Mouse (Mus musculus): Measurements from ENCODE around the gene H2afy2.

The H2afy2 gene

GRCm38 (mm10) chr10:61722215-61722614 lies 61.7 kb downstream of the H2afy2 start:
- DNase-seq (ENCODE audit: low read depth) = no peak

- no peak for DNase-seq (ENCODE audit: low read depth)
These were observed 63.6 kb downstream of the H2afy2 start for GRCm38 (mm10) chr10:61720331-61720730.

- DNase-seq (ENCODE audit: low read depth) = no peak
These were observed 66.3 kb downstream of the H2afy2 start for GRCm38 (mm10) chr10:61717406-61718296.

- DNase-seq (ENCODE audit: low read depth) = no peak
These were observed 67.7 kb downstream of the H2afy2 start for GRCm38 (mm10) chr10:61715996-61716864.

GRCm38 (mm10) chr10:61715462-61715837 lies 68.5 kb downstream of the H2afy2 start:
- DNase-seq (ENCODE audit: low read depth) = no peak

GRCm38 (mm10) chr10:61714771-61715461 lies 69.0 kb downstream of the H2afy2 start, which contains the start of gene Aifm2:
Aifm2 (plus strand) TSS chr10:61715263.
- no peak for DNase-seq (ENCODE audit: low read depth)

- no peak for DNase-seq (ENCODE audit: low read depth)
These were observed 69.8 kb downstream of the H2afy2 start for GRCm38 (mm10) chr10:61714146-61714545.

GRCm38 (mm10) chr10:61713601-61714000 lies 70.3 kb downstream of the H2afy2 start:
- DNase-seq (ENCODE audit: low read depth) = no peak

GRCm38 (mm10) chr10:61706412-61707375 lies 77.3 kb downstream of the H2afy2 start:
- DNase-seq (ENCODE audit: low read depth) = no peak

- DNase-seq (ENCODE audit: low read depth) = no peak
These were observed 79.3 kb downstream of the H2afy2 start for GRCm38 (mm10) chr10:61704663-61705062.

GRCm38 (mm10) chr10:61697028-61697427 lies 86.9 kb downstream of the H2afy2 start:
- DNase-seq (ENCODE audit: low read depth) = no peak

GRCm38 (mm10) chr10:61696560-61696823 lies 87.5 kb downstream of the H2afy2 start:
- DNase-seq (ENCODE audit: low read depth) = no peak

GRCm38 (mm10) chr10:61695703-61696559 lies 88.0 kb downstream of the H2afy2 start:
- peak; percentile 64 for DNase-seq (ENCODE audit: low read depth)

- DNase-seq (ENCODE audit: low read depth) = peak; percentile 95
These were observed 88.9 kb downstream of the H2afy2 start, which contains the start of gene Tysnd1 for GRCm38 (mm10) chr10:61694870-61695670. Tysnd1 (plus strand) TSS chr10:61695514.

- DNase-seq (ENCODE audit: low read depth) = no peak
These were observed 90.4 kb downstream of the H2afy2 start for GRCm38 (mm10) chr10:61693563-61693962.

GRCm38 (mm10) chr10:61689405-61689804 lies 94.5 kb downstream of the H2afy2 start:
- DNase-seq (ENCODE audit: low read depth) = no peak

Data from naive thymus-derived CD4-positive, alpha-beta T cell, adult 2 months (primary cell).